Mouse (Mus musculus): Measurements from ENCODE around the gene Metrnl. TPM values are rescaled to one million over a fixed set of nuclear protein-coding genes. Genes with fewer than 3 reads are reported as not detected.

Metrnl gene
- polyA plus RNA-seq, 1 experiment from 2014 or later, result 29.4 TPM

DNA sequence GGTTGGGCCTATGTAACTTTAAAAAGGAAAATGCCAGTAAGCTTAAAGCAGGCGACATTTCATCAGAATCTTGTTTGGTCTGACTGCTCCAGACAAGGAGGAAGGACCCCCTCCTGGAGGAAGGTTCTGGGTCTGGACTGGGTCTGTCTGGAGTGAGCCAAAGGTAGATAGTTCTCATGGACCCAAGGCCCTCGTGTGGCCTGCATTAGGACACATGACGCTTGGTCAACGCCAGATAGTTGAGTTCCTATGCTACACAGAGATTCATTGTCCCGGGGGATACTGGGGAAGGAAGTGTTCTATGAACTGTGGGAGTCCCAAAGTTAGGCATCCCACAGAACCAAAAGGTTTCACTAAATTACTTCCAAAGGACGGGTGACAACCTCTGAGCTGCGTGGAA, 27.7 kb upstream of the Metrnl start:
- Histone ChIP-seq H3K4me3 (ENCODE audit: low read depth, low read length) (peak overlapping the region; percentile 76), H3K4me1 (replicated peaks; ENCODE audit: control insufficient read depth, insufficient read depth, low read length) (peaks cover 7% of the 10 kb centered on the region; the same call in 1 of the 2 replicates), H3K27me3 (replicated peaks; ENCODE audit: control insufficient read depth, insufficient read depth, low read length) (no peaks in the 10 kb centered on the region), H3K4me2 (ENCODE audit: low read length) (peak overlapping the region; percentile 77), H3K9me3 (ENCODE audit: control insufficient read depth, low read length) (no peaks in the 10 kb centered on the region), H3K36me3 (ENCODE audit: control insufficient read depth, insufficient read depth, low read length) (no peaks in the 10 kb centered on the region), H3K9ac (ENCODE audit: low read length) (peak overlapping the region; percentile 69), H3K27ac (ENCODE audit: low read depth) (peak overlapping the region; percentile 94)
- ATAC-seq (replicated peaks; ENCODE audit: low FRiP score, low TSS enrichment, low read depth), result no peak; the same call in 1 of the 2 replicates
- DNase-seq (ENCODE audit: low spot score), result no peak
- WGBS, result 74% methylated on average over 7 of the region's 7 CpGs

DNA sequence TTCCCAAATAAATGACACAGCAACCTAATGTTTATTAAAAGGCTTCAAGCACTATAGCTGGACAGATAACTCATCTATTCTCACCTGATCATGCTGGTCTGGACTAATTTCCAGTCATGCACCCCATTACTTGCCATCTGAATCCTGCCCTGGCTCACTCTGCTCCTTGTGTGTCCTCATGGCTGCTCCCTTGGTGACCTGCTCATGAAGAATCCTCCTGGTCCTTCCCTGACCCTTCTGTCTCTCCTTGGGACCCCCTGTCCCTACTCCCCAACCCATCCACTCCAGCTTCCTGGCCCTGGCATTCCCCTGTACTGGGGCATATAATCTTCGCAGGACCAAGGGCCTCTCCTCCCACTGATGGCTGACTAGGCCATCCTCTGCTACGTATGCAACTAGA, 24.5 kb upstream of the Metrnl start:
- Histone ChIP-seq H3K36me3 (ENCODE audit: control insufficient read depth, insufficient read depth, low read length) (no peaks in the 10 kb centered on the region), H3K4me1 (replicated peaks; ENCODE audit: control insufficient read depth, insufficient read depth, low read length) (peaks cover 6% of the 10 kb centered on the region; the same call in 1 of the 2 replicates), H3K27ac (ENCODE audit: low read depth) (no peak overlapping the region), H3K9ac (ENCODE audit: low read length) (no peak overlapping the region), H3K4me2 (ENCODE audit: low read length) (no peak overlapping the region), H3K27me3 (replicated peaks; ENCODE audit: control insufficient read depth, insufficient read depth, low read length) (no peaks in the 10 kb centered on the region), H3K9me3 (ENCODE audit: control insufficient read depth, low read length) (no peaks in the 10 kb centered on the region), H3K4me3 (ENCODE audit: low read depth, low read length) (no peak overlapping the region)
- DNase-seq (ENCODE audit: low spot score), result no peak
- 89% methylated on average over 2 of the region's 2 CpGs for WGBS
- no peak for ATAC-seq (replicated peaks; ENCODE audit: low FRiP score, low TSS enrichment, low read depth)

DNA sequence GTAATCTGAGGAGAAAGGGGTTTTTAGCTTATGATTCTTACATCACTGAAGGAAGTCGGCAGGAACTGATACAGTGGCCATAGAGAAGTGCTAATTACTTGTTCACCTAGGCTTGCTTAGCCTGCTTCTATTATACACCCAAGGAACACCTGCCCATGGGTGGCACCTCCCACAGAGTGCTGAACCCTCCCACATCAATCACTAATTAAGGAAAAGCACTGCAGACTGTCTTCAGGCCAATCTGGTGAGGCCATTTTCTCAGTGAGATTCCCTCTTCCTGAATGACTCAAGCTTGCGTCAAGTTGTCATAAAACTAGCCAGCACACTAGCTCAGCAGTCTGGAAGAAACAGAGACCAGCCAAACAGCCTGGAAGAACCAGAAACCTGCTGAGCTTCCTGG, 21.8 kb upstream of the Metrnl start:
- no peaks in the 10 kb centered on the region for H3K27me3 ChIP-seq (replicated peaks; ENCODE audit: control insufficient read depth, insufficient read depth, low read length)
- 68% methylated on average over 2 of the region's 2 CpGs for WGBS

DNA sequence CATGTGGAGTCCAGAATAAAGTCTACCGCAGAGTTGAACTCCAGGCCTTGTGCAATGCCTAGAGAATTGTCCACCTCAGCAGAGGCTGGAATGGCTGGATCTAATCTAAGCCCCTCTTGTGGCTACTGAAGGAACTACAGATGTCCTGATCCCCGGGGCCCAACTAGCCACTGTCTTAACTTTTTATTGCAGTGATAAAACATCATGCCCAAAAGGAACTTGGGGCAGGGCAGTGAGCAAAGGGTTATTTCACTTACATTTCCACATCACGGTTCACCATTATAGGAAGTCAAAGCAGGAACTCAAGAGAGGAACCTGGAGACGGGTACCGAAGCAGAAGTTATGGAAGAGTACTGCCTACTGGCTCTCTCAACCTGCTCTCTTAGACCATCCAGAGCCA, 20.6 kb upstream of the Metrnl start:
- ATAC-seq (replicated peaks; ENCODE audit: low FRiP score, low TSS enrichment, low read depth) (no peak), DNase-seq (ENCODE audit: low spot score) (no peak)
- Histone ChIP-seq H3K9me3 (ENCODE audit: control insufficient read depth, low read length) (no peaks in the 10 kb centered on the region), H3K4me2 (ENCODE audit: low read length) (no peak overlapping the region), H3K9ac (ENCODE audit: low read length) (no peak overlapping the region), H3K4me3 (ENCODE audit: low read depth, low read length) (no peak overlapping the region), H3K36me3 (ENCODE audit: control insufficient read depth, insufficient read depth, low read length) (no peaks in the 10 kb centered on the region), H3K4me1 (replicated peaks; ENCODE audit: control insufficient read depth, insufficient read depth, low read length) (no peaks in the 10 kb centered on the region), H3K27me3 (replicated peaks; ENCODE audit: control insufficient read depth, insufficient read depth, low read length) (no peaks in the 10 kb centered on the region), H3K27ac (ENCODE audit: low read depth) (no peak overlapping the region)
- 75% methylated on average over 5 of the region's 5 CpGs for WGBS

More for the DNA sequence above, 21.8 kb upstream of the Metrnl start:
- Histone ChIP-seq H3K9ac (ENCODE audit: low read length) (no peak overlapping the region), H3K4me3 (ENCODE audit: low read depth, low read length) (no peak overlapping the region), H3K36me3 (ENCODE audit: control insufficient read depth, insufficient read depth, low read length) (no peaks in the 10 kb centered on the region), H3K9me3 (ENCODE audit: control insufficient read depth, low read length) (no peaks in the 10 kb centered on the region), H3K4me1 (replicated peaks; ENCODE audit: control insufficient read depth, insufficient read depth, low read length) (no peaks in the 10 kb centered on the region), H3K27ac (ENCODE audit: low read depth) (no peak overlapping the region), H3K4me2 (ENCODE audit: low read length) (no peak overlapping the region)
- ATAC-seq (replicated peaks; ENCODE audit: low FRiP score, low TSS enrichment, low read depth), result no peak
- DNase-seq (ENCODE audit: low spot score), result no peak

DNA sequence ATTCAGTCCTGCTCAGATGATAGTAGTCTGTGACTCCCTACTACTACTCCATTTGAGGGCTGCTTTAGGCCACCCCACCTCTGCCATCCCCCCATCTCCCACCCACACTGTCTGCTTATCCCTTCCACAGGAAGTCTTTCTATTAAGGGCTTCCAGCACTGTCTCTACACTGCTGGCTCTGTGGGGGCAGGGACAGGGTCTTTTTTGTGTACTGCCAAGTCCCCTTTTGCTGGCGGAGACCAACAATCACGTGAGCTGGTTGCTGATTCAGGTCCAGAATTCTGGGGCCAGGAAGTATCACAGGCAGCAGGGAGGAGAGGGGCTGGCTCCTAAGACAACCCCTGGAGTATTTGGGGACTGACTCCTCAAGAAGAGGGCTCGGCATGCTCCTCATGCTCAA, 18.1 kb upstream of the Metrnl start:
- Histone ChIP-seq H3K4me2 (ENCODE audit: low read length) (no peak overlapping the region), H3K4me1 (replicated peaks; ENCODE audit: control insufficient read depth, insufficient read depth, low read length) (no peaks in the 10 kb centered on the region; the same call in 1 of the 2 replicates), H3K9ac (ENCODE audit: low read length) (no peak overlapping the region), H3K36me3 (ENCODE audit: control insufficient read depth, insufficient read depth, low read length) (no peaks in the 10 kb centered on the region), H3K27me3 (replicated peaks; ENCODE audit: control insufficient read depth, insufficient read depth, low read length) (no peaks in the 10 kb centered on the region), H3K4me3 (ENCODE audit: low read depth, low read length) (no peak overlapping the region), H3K9me3 (ENCODE audit: control insufficient read depth, low read length) (no peaks in the 10 kb centered on the region), H3K27ac (ENCODE audit: low read depth) (no peak overlapping the region)
- 56% methylated on average over 3 of the region's 3 CpGs for WGBS
- DNase-seq (ENCODE audit: low spot score) (no peak), ATAC-seq (replicated peaks; ENCODE audit: low FRiP score, low TSS enrichment, low read depth) (no peak)

DNA sequence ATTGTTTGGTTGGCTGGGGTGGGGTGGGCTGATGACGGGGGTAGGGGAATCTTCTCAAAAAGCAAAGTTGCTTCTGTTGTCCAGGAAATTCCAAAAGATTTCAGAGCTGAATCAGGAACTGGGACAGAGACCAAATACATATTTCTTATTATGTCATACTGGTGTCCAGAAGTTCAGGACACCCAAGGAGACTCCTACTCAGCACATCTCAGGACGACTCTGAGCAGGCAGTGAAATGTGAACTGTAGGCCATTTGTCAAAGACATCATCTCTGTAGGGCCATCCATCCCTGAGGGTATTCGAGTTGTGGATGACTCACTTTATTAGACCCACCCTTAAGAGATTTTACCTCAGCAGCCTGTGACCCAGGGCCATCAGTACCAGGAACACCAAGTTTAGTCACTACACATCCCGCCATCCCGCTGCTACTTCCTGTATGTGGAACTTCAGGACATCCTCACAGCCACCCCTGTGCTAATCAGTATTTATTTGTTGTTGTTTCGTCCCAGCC, 15.8 kb upstream of the Metrnl start:
- DNase-seq (ENCODE audit: low spot score), result no peak
- no peaks in the 10 kb centered on the region; the same call in 1 of the 2 replicates for H3K4me1 ChIP-seq (replicated peaks; ENCODE audit: control insufficient read depth, insufficient read depth, low read length)
- no peak overlapping the region for H3K27ac ChIP-seq (ENCODE audit: low read depth)
- H3K27me3 ChIP-seq (replicated peaks; ENCODE audit: control insufficient read depth, insufficient read depth, low read length), result no peaks in the 10 kb centered on the region
- H3K36me3 ChIP-seq (ENCODE audit: control insufficient read depth, insufficient read depth, low read length), result no peaks in the 10 kb centered on the region
- no peaks in the 10 kb centered on the region for H3K9me3 ChIP-seq (ENCODE audit: control insufficient read depth, low read length)
- ATAC-seq (replicated peaks; ENCODE audit: low FRiP score, low TSS enrichment, low read depth), result no peak
- no peak overlapping the region for H3K4me3 ChIP-seq (ENCODE audit: low read depth, low read length)
- no peak overlapping the region for H3K4me2 ChIP-seq (ENCODE audit: low read length)
- H3K9ac ChIP-seq (ENCODE audit: low read length), result no peak overlapping the region
- WGBS, result 65% methylated on average over 6 of the region's 6 CpGs

DNA sequence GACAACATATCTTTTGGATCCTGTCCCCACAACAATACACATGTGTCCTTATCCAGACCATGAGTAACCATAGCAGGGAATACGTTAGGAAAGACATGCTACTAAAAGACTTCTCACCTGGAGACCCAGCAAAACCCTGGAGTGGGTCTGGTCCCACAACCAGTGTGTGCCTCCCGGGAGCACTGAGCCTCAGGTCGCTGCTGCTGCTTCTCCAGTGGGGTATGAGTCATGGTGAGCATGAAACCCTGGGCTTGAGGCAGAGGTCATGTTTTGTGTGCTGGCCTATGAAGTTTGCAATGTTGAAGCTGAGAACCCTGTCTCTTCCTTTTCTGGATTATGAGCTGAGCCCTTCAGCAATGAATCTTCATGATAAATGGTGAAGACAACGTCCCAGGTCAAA, 15.3 kb upstream of the Metrnl start:
- Histone ChIP-seq H3K9ac (ENCODE audit: low read length) (no peak overlapping the region), H3K36me3 (ENCODE audit: control insufficient read depth, insufficient read depth, low read length) (no peaks in the 10 kb centered on the region), H3K4me3 (ENCODE audit: low read depth, low read length) (no peak overlapping the region), H3K27ac (ENCODE audit: low read depth) (no peak overlapping the region), H3K9me3 (ENCODE audit: control insufficient read depth, low read length) (no peaks in the 10 kb centered on the region), H3K4me1 (replicated peaks; ENCODE audit: control insufficient read depth, insufficient read depth, low read length) (no peaks in the 10 kb centered on the region; the same call in 1 of the 2 replicates), H3K27me3 (replicated peaks; ENCODE audit: control insufficient read depth, insufficient read depth, low read length) (no peaks in the 10 kb centered on the region), H3K4me2 (ENCODE audit: low read length) (no peak overlapping the region)
- no peak for ATAC-seq (replicated peaks; ENCODE audit: low FRiP score, low TSS enrichment, low read depth)
- 80% methylated on average over 4 of the region's 4 CpGs for WGBS
- DNase-seq (ENCODE audit: low spot score), result no peak

DNA sequence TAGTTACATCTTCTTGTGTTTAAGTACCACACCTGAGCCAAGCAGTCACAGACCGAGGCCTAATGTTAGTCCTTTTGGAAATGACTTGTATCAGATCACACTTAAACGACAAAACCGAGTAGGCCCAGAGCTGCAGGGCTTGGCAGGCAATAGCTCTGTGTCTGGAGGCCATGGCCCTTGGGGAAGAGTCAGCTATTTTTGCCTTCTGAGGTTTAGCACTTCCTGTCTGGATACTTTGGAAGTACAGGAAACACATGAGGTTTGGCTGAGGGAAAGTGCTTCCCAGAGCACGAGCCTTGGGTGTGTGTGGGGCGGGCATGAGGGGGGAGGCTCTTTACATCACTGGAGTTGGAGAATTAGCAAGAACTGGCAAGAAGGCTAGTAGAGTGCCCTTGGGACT, 14.7 kb upstream of the Metrnl start:
- H3K36me3 ChIP-seq (ENCODE audit: control insufficient read depth, insufficient read depth, low read length), result no peaks in the 10 kb centered on the region
- no peaks in the 10 kb centered on the region for H3K9me3 ChIP-seq (ENCODE audit: control insufficient read depth, low read length)
- 60% methylated on average over 5 of the region's 5 CpGs for WGBS
- no peak overlapping the region for H3K4me3 ChIP-seq (ENCODE audit: low read depth, low read length)
- H3K4me1 ChIP-seq (replicated peaks; ENCODE audit: control insufficient read depth, insufficient read depth, low read length), result no peaks in the 10 kb centered on the region; the same call in 1 of the 2 replicates
- H3K9ac ChIP-seq (ENCODE audit: low read length), result no peak overlapping the region
- no peak overlapping the region for H3K27ac ChIP-seq (ENCODE audit: low read depth)
- DNase-seq (ENCODE audit: low spot score), result no peak
- H3K4me2 ChIP-seq (ENCODE audit: low read length), result no peak overlapping the region
- no peaks in the 10 kb centered on the region for H3K27me3 ChIP-seq (replicated peaks; ENCODE audit: control insufficient read depth, insufficient read depth, low read length)
- no peak for ATAC-seq (replicated peaks; ENCODE audit: low FRiP score, low TSS enrichment, low read depth)

DNA sequence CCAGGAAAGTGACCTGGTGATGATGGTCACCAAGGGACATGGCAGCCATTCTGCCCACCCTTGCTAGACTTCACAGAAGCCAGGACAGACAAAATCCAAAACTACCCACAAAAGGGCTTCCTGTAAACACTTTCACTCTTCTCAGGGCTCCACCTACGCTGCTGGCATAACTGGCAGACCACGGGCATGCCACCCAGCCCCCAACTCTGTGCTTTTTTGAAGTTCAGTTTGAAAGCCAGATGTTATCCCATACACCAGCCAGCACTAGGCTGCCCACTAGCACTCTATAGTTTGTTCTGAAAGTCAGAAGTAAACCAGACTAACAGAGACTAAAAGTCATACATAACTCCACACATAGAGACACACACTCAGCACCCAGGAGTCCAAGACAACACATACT, 13.3 kb upstream of the Metrnl start:
- ATAC-seq (replicated peaks; ENCODE audit: low FRiP score, low TSS enrichment, low read depth), result no peak
- no peak overlapping the region for H3K4me2 ChIP-seq (ENCODE audit: low read length)
- 89% methylated on average over 2 of the region's 2 CpGs for WGBS
- H3K9ac ChIP-seq (ENCODE audit: low read length), result no peak overlapping the region
- no peak overlapping the region for H3K27ac ChIP-seq (ENCODE audit: low read depth)
- H3K36me3 ChIP-seq (ENCODE audit: control insufficient read depth, insufficient read depth, low read length), result no peaks in the 10 kb centered on the region
- H3K4me1 ChIP-seq (replicated peaks; ENCODE audit: control insufficient read depth, insufficient read depth, low read length), result no peaks in the 10 kb centered on the region; the same call in 1 of the 2 replicates
- H3K27me3 ChIP-seq (replicated peaks; ENCODE audit: control insufficient read depth, insufficient read depth, low read length), result no peaks in the 10 kb centered on the region
- DNase-seq (ENCODE audit: low spot score), result no peak
- H3K9me3 ChIP-seq (ENCODE audit: control insufficient read depth, low read length), result no peaks in the 10 kb centered on the region
- no peak overlapping the region for H3K4me3 ChIP-seq (ENCODE audit: low read depth, low read length)

All from intestine, embryonic 14.5 days (tissue).